Mouse (Mus musculus) NIH3T3 (cell line): Measurements from ENCODE around the gene Slc8a3.
"Not testable (repeated sequence)": the region's sequence is repeated elsewhere in the genome, so short reads cannot be mapped to it uniquely, and the experiment has no call there.

Experiments used
- DNase-seq: peaks from one replicate; pipeline ENCODE4 v3.0.0-alpha.2; 2012; ENCODE audit warnings: low read depth

Slc8a3 gene

GRCm38 (mm10) chr12:81332875-81333421, at the start of gene Slc8a3:
Gene Slc8a3 (minus strand): TSS chr12:81333180.
- no peak for DNase-seq

- not testable (repeated sequence) for DNase-seq
These were observed 46.4 kb upstream of the Slc8a3 start, which contains the start of gene Gm4787 for GRCm38 (mm10) chr12:81379364-81379763. Gene Gm4787 (minus strand): TSS chr12:81379464.

- no peak for DNase-seq
These were observed 861 bp upstream of the Slc8a3 start for GRCm38 (mm10) chr12:81333841-81334240.

GRCm38 (mm10) chr12:81331937-81332874, 774 bp downstream of the Slc8a3 start:
- DNase-seq, result peak; percentile 60

- DNase-seq, result no peak
These were observed 1.8 kb downstream of the Slc8a3 start for GRCm38 (mm10) chr12:81331046-81331638.

- no peak for DNase-seq
These were observed 8.0 kb downstream of the Slc8a3 start for GRCm38 (mm10) chr12:81324991-81325390.

- DNase-seq, result no peak
These were observed 8.9 kb downstream of the Slc8a3 start for GRCm38 (mm10) chr12:81324116-81324515.

GRCm38 (mm10) chr12:81321021-81321420, 12.0 kb downstream of the Slc8a3 start:
- peak; percentile 25 for DNase-seq

GRCm38 (mm10) chr12:81317811-81318210, 15.2 kb downstream of the Slc8a3 start:
- no peak for DNase-seq

- DNase-seq, result no peak
These were observed 17.0 kb downstream of the Slc8a3 start for GRCm38 (mm10) chr12:81315953-81316352.

GRCm38 (mm10) chr12:81303626-81304025, 29.4 kb downstream of the Slc8a3 start:
- DNase-seq, result no peak

- no peak for DNase-seq
These were observed 38.4 kb downstream of the Slc8a3 start for GRCm38 (mm10) chr12:81294613-81295012.

- DNase-seq, result no peak
These were observed 54.9 kb downstream of the Slc8a3 start for GRCm38 (mm10) chr12:81278031-81278430.

GRCm38 (mm10) chr12:81274616-81275015, 58.4 kb downstream of the Slc8a3 start:
- no peak for DNase-seq

- no peak for DNase-seq
These were observed 59.6 kb downstream of the Slc8a3 start for GRCm38 (mm10) chr12:81273333-81273732.

GRCm38 (mm10) chr12:81269246-81269645, 63.7 kb downstream of the Slc8a3 start:
- DNase-seq, result no peak

GRCm38 (mm10) chr12:81262821-81263220, 70.2 kb downstream of the Slc8a3 start:
- DNase-seq, result no peak

GRCm38 (mm10) chr12:81258215-81258614, 74.8 kb downstream of the Slc8a3 start:
- peak; percentile 73 for DNase-seq

- DNase-seq, result no peak
These were observed 87.6 kb downstream of the Slc8a3 start for GRCm38 (mm10) chr12:81245411-81245810.

GRCm38 (mm10) chr12:81244954-81245353, 88.0 kb downstream of the Slc8a3 start:
- DNase-seq, result peak; percentile 41

GRCm38 (mm10) chr12:81244492-81244891, 88.5 kb downstream of the Slc8a3 start:
- peak; percentile 55 for DNase-seq

GRCm38 (mm10) chr12:81241676-81242075, 91.3 kb downstream of the Slc8a3 start:
- peak; percentile 32 for DNase-seq

- DNase-seq, result no peak
These were observed 91.9 kb downstream of the Slc8a3 start for GRCm38 (mm10) chr12:81241096-81241495.
